ENCODE assay signal across 10 mouse cellular contexts in genomic region chr17:87376831-87377471, GRCm38 (mm10). TPM values are rescaled to one million over a fixed set of nuclear protein-coding genes. Genes with fewer than 3 reads are reported as not detected.
DNase-seq lines count a peak whose midpoint lies in the region; ATAC-seq lines count a peak whose summit lies in the region.
"Had no signal": no experiment of that assay in that cellular context is flagged by ENCODE, and none has a peak within 500 bp of the region (broad histone marks: within the 10 kb centered on the region; RNA-seq: fewer than 3 reads in every experiment).

No protein-coding gene starts in this region.

- no peak overlapping the region for H3K4me3 ChIP-seq in hindbrain, embryonic 13.5 days
- H3K4me3 ChIP-seq in hindbrain, embryonic 16.5 days (ENCODE audit: low read length): no peak overlapping the region
- H3K4me3 ChIP-seq in brown adipose tissue, adult 24 weeks (ENCODE audit: insufficient read depth, low read depth, low read length): no peak overlapping the region
- no peak overlapping the region for H3K4me3 ChIP-seq in liver, embryonic 12.5 days
- no peak overlapping the region for H3K4me3 ChIP-seq in midbrain, embryonic 13.5 days (replicated peaks)

- H3K36me3 ChIP-seq in hindbrain, embryonic 13.5 days: no peaks in the 10 kb centered on the region
- H3K36me3 ChIP-seq in hindbrain, embryonic 16.5 days (ENCODE audit: control insufficient read depth, insufficient read depth, low read length): no peaks in the 10 kb centered on the region
- H3K36me3 ChIP-seq in liver, embryonic 12.5 days: no peaks in the 10 kb centered on the region
- H3K36me3 ChIP-seq in midbrain, embryonic 13.5 days: no peaks in the 10 kb centered on the region

- H3K9me3 ChIP-seq in hindbrain, embryonic 13.5 days: no peaks in the 10 kb centered on the region
- H3K9me3 ChIP-seq in hindbrain, embryonic 16.5 days (ENCODE audit: control insufficient read depth, low read length): no peaks in the 10 kb centered on the region
- no peaks in the 10 kb centered on the region for H3K9me3 ChIP-seq in liver, embryonic 12.5 days (replicated peaks)
- no peaks in the 10 kb centered on the region for H3K9me3 ChIP-seq in midbrain, embryonic 13.5 days

- H3K9ac ChIP-seq in hindbrain, embryonic 13.5 days: no peak overlapping the region
- no peak overlapping the region for H3K9ac ChIP-seq in hindbrain, embryonic 16.5 days (ENCODE audit: low read depth, low read length)
- no peak overlapping the region for H3K9ac ChIP-seq in liver, embryonic 12.5 days
- no peak overlapping the region for H3K9ac ChIP-seq in midbrain, embryonic 13.5 days (replicated peaks)

- DNase-seq in gastrocnemius, postnatal 10 days: peak; percentile 56
- DNase-seq in adrenal gland, postnatal 10 days: no peak
- DNase-seq in frontal cortex, postnatal 14 days (ENCODE audit: low spot score in 2 of 2): no peak

- H3K4me2 ChIP-seq in hindbrain, embryonic 13.5 days: no peak overlapping the region
- no peak overlapping the region for H3K4me2 ChIP-seq in hindbrain, embryonic 16.5 days (ENCODE audit: low read length)
- H3K4me2 ChIP-seq in liver, embryonic 12.5 days: no peak overlapping the region
- no peak overlapping the region for H3K4me2 ChIP-seq in midbrain, embryonic 13.5 days (replicated peaks)

- 92% methylated on average over 6 of the region's 6 CpGs for WGBS in hindbrain, embryonic 13.5 days
- WGBS in hindbrain, embryonic 16.5 days: 82% methylated on average over 6 of the region's 6 CpGs
- 79% methylated on average over 6 of the region's 6 CpGs for WGBS in liver, embryonic 12.5 days (ENCODE audit: insufficient replicate concordance)
- 94% methylated on average over 6 of the region's 6 CpGs for WGBS in midbrain, embryonic 13.5 days

- ATAC-seq in hindbrain, embryonic 13.5 days (ENCODE audit: low FRiP score): no peak
- no peak for ATAC-seq in hindbrain, embryonic 16.5 days
- ATAC-seq in liver, embryonic 12.5 days: peak; percentile 22
- ATAC-seq in midbrain, embryonic 13.5 days: no peak

- H3K27ac ChIP-seq in hindbrain, embryonic 13.5 days: peak overlapping the region; percentile 30; the same call in 1 of the 2 replicates
- H3K27ac ChIP-seq in hindbrain, embryonic 16.5 days (ENCODE audit: low read depth, low read length): no peak overlapping the region; the same call in 1 of the 2 replicates
- H3K27ac ChIP-seq in brown adipose tissue, adult 24 weeks (replicated peaks; ENCODE audit: low read depth, low read length): peak overlapping the region; percentile 78
- peak overlapping the region; percentile 65; the same call in 1 of the 2 replicates for H3K27ac ChIP-seq in liver, embryonic 12.5 days
- no peak overlapping the region for H3K27ac ChIP-seq in midbrain, embryonic 13.5 days

- H3K4me1 ChIP-seq in hindbrain, embryonic 13.5 days (replicated peaks): peaks cover 67% of the 10 kb centered on the region
- H3K4me1 ChIP-seq in hindbrain, embryonic 16.5 days (ENCODE audit: control insufficient read depth, insufficient read depth, low read depth, low read length): peaks cover 35% of the 10 kb centered on the region
- peaks cover 21% of the 10 kb centered on the region for H3K4me1 ChIP-seq in brown adipose tissue, adult 24 weeks (ENCODE audit: control insufficient read depth, insufficient read depth, insufficient read length, low read length)
- peaks cover 43% of the 10 kb centered on the region for H3K4me1 ChIP-seq in liver, embryonic 12.5 days
- peaks cover 52% of the 10 kb centered on the region for H3K4me1 ChIP-seq in midbrain, embryonic 13.5 days (replicated peaks)

- H3K27me3 ChIP-seq in hindbrain, embryonic 13.5 days: no peaks in the 10 kb centered on the region
- no peaks in the 10 kb centered on the region for H3K27me3 ChIP-seq in hindbrain, embryonic 16.5 days (replicated peaks; ENCODE audit: control insufficient read depth, insufficient read depth, low read length)
- H3K27me3 ChIP-seq in liver, embryonic 12.5 days (replicated peaks): no peaks in the 10 kb centered on the region
- H3K27me3 ChIP-seq in midbrain, embryonic 13.5 days: no peaks in the 10 kb centered on the region

RNA-seq across cellular contexts. Expression of gene Stpg4, which starts 50.6 kb away (rescaled TPM):
- polyA plus RNA-seq in hindbrain, embryonic 13.5 days (2015; fragmentation: Nextera tagmentation; extraction: Ambion mirVana): not detected in 2 replicates
- polyA plus RNA-seq in hindbrain, embryonic 16.5 days (2015; fragmentation: Nextera tagmentation; extraction: Ambion mirVana): 0.19 TPM in 1 of 2 replicates, not detected in the other
- not detected in 2 replicates for polyA plus RNA-seq in brown adipose tissue, adult 24 weeks (2012; ENCODE audit: insufficient read depth, insufficient read length, missing spikeins)
- not detected for total RNA-seq in gastrocnemius, postnatal 10 days (2021)
- polyA plus RNA-seq in liver, embryonic 12.5 days (2016; fragmentation: Nextera tagmentation; extraction: Ambion mirVana): not detected in 2 replicates
- total RNA-seq in adrenal gland, postnatal 10 days (2021): not detected
- 0.37 TPM in 1 of 2 replicates, not detected in the other for polyA plus RNA-seq in midbrain, embryonic 13.5 days (2015; fragmentation: Nextera tagmentation; extraction: Ambion mirVana)
- total RNA-seq: adrenal gland, adult 18-20 months; megakaryocyte, adult 5-6 weeks had no signal

Comparison
In these comparisons a context has a peak if more than half of its experiments do, and no peak if none do; other contexts are left out.
1. H3K27ac ChIP-seq: peak in hindbrain, embryonic 13.5 days (single experiment), brown adipose tissue, adult 24 weeks (single experiment) and liver, embryonic 12.5 days (single experiment); none in hindbrain, embryonic 16.5 days (single experiment) and midbrain, embryonic 13.5 days (single experiment).